Mouse (Mus musculus): ENCODE results near the gene Tgfa. TPM values are rescaled to one million over a fixed set of nuclear protein-coding genes. Genes with fewer than 3 reads are reported as not detected.

Gene Tgfa
- total RNA-seq, 1 experiment from 2014 or later: not detected

- ATAC-seq (replicated peaks; ENCODE audit: low read depth, poor library complexity, severe bottlenecking): no peak
Observed at GRCm38 (mm10) chr6:86186106-86186955, 8.7 kb upstream of the Tgfa start.

GRCm38 (mm10) chr6:86188741-86189480, 6.1 kb upstream of the Tgfa start:
- ATAC-seq (replicated peaks; ENCODE audit: low read depth, poor library complexity, severe bottlenecking): no peak

- no peak for ATAC-seq (replicated peaks; ENCODE audit: low read depth, poor library complexity, severe bottlenecking)
Observed at GRCm38 (mm10) chr6:86190622-86191021, 4.4 kb upstream of the Tgfa start.

GRCm38 (mm10) chr6:86192978-86193377, 2.0 kb upstream of the Tgfa start:
- ATAC-seq (replicated peaks; ENCODE audit: low read depth, poor library complexity, severe bottlenecking): no peak

GRCm38 (mm10) chr6:86193879-86194278, 1.1 kb upstream of the Tgfa start:
- ATAC-seq (replicated peaks; ENCODE audit: low read depth, poor library complexity, severe bottlenecking): no peak

- no peak for ATAC-seq (replicated peaks; ENCODE audit: low read depth, poor library complexity, severe bottlenecking)
Observed at GRCm38 (mm10) chr6:86196034-86196433, 1.0 kb downstream of the Tgfa start.

- peak; percentile 62 for ATAC-seq (replicated peaks; ENCODE audit: low read depth, poor library complexity, severe bottlenecking)
Observed at GRCm38 (mm10) chr6:86197150-86197862, 2.3 kb downstream of the Tgfa start.

- no peak for ATAC-seq (replicated peaks; ENCODE audit: low read depth, poor library complexity, severe bottlenecking)
Observed at GRCm38 (mm10) chr6:86200934-86201333, 5.9 kb downstream of the Tgfa start.

GRCm38 (mm10) chr6:86203101-86203500, 8.1 kb downstream of the Tgfa start:
- no peak for ATAC-seq (replicated peaks; ENCODE audit: low read depth, poor library complexity, severe bottlenecking)

- no peak for ATAC-seq (replicated peaks; ENCODE audit: low read depth, poor library complexity, severe bottlenecking)
Observed at GRCm38 (mm10) chr6:86206014-86206413, 11.0 kb downstream of the Tgfa start.

- ATAC-seq (replicated peaks; ENCODE audit: low read depth, poor library complexity, severe bottlenecking): no peak
Observed at GRCm38 (mm10) chr6:86206985-86207384, 12.0 kb downstream of the Tgfa start.

- ATAC-seq (replicated peaks; ENCODE audit: low read depth, poor library complexity, severe bottlenecking): peak; percentile 50; the same call in 1 of the 2 replicates
Observed at GRCm38 (mm10) chr6:86209133-86210016, 14.4 kb downstream of the Tgfa start.

GRCm38 (mm10) chr6:86210017-86210408, 15.0 kb downstream of the Tgfa start:
- no peak for ATAC-seq (replicated peaks; ENCODE audit: low read depth, poor library complexity, severe bottlenecking)

- no peak for ATAC-seq (replicated peaks; ENCODE audit: low read depth, poor library complexity, severe bottlenecking)
Observed at GRCm38 (mm10) chr6:86210619-86211018, 15.6 kb downstream of the Tgfa start.

- no peak for ATAC-seq (replicated peaks; ENCODE audit: low read depth, poor library complexity, severe bottlenecking)
Observed at GRCm38 (mm10) chr6:86211081-86211763, 16.2 kb downstream of the Tgfa start.

GRCm38 (mm10) chr6:86212871-86213640, 18.0 kb downstream of the Tgfa start:
- ATAC-seq (replicated peaks; ENCODE audit: low read depth, poor library complexity, severe bottlenecking): no peak

- no peak for ATAC-seq (replicated peaks; ENCODE audit: low read depth, poor library complexity, severe bottlenecking)
Observed at GRCm38 (mm10) chr6:86218066-86218465, 23.0 kb downstream of the Tgfa start.

GRCm38 (mm10) chr6:86218739-86219138, 23.7 kb downstream of the Tgfa start:
- no peak for ATAC-seq (replicated peaks; ENCODE audit: low read depth, poor library complexity, severe bottlenecking)
